Mouse (Mus musculus) midbrain, embryonic 16.5 days (tissue): ENCODE data around the gene 9430015G10Rik. TPM values are rescaled to one million over a fixed set of nuclear protein-coding genes. Genes with fewer than 3 reads are reported as not detected.

Experiments used
- polyA plus RNA-seq: library from polyadenylated mRNA; unstranded; fragments of >200 nt; fragmentation: Nextera tagmentation; extraction: Ambion mirVana; gene quantifications from 2 replicates; pipeline ENCODE4 v1.2.1, GENCODE M21; 2015

Gene 9430015G10Rik
- polyA plus RNA-seq, 1 experiment from 2014 or later, result 38.6 TPM

Other genes with a start within 250 kb of the 9430015G10Rik start
- gene Tas1r3, start 246.6 kb upstream of the 9430015G10Rik start, polyA plus RNA-seq, result 0.29 and 0.58 TPM in 2 replicates
- gene Cptp, start 240.5 kb upstream of the 9430015G10Rik start, polyA plus RNA-seq, result 25.1 and 28.1 TPM in 2 replicates
- 75.7 and 78.7 TPM in 2 replicates for gene Ints11, start 240.4 kb upstream of the 9430015G10Rik start, polyA plus RNA-seq
- gene Pusl1, start 218.2 kb upstream of the 9430015G10Rik start, polyA plus RNA-seq, result 56.3 and 63.9 TPM in 2 replicates
- gene Acap3, start 218.2 kb upstream of the 9430015G10Rik start, polyA plus RNA-seq, result 77.4 and 78.1 TPM in 2 replicates
- gene Ube2j2, start 166.2 kb upstream of the 9430015G10Rik start, polyA plus RNA-seq, result 109 and 110 TPM in 2 replicates
- 6.6 and 7.8 TPM in 2 replicates for gene C1qtnf12, start 147.7 kb upstream of the 9430015G10Rik start, polyA plus RNA-seq
- 37.8 and 41.0 TPM in 2 replicates for gene B3galt6, start 117.3 kb upstream of the 9430015G10Rik start, polyA plus RNA-seq
- 112 and 114 TPM in 2 replicates for gene Sdf4, start 117.1 kb upstream of the 9430015G10Rik start, polyA plus RNA-seq
- gene Tnfrsf4, start 96.1 kb upstream of the 9430015G10Rik start, polyA plus RNA-seq, result 0.91 TPM in 1 of 2 replicates, not detected in the other
- gene Tnfrsf18, start 83.8 kb upstream of the 9430015G10Rik start, polyA plus RNA-seq, result 2.0 and 2.4 TPM in 2 replicates
- not detected in 2 replicates for gene Ttll10, start 50.6 kb upstream of the 9430015G10Rik start, polyA plus RNA-seq
- 0.54 and 0.75 TPM in 2 replicates for gene Rnf223, start 20.5 kb downstream of the 9430015G10Rik start, polyA plus RNA-seq
- gene Agrn, start 87.5 kb downstream of the 9430015G10Rik start, polyA plus RNA-seq, result 126 and 129 TPM in 2 replicates
- 1.2 and 1.4 TPM in 2 replicates for gene Isg15, start 90.8 kb downstream of the 9430015G10Rik start, polyA plus RNA-seq
- gene AW011738, start 93.3 kb downstream of the 9430015G10Rik start, polyA plus RNA-seq, result 3.7 and 4.2 TPM in 2 replicates
- 2.0 and 2.7 TPM in 2 replicates for gene Perm1, start 105.9 kb downstream of the 9430015G10Rik start, polyA plus RNA-seq
- gene Plekhn1, start 124.9 kb downstream of the 9430015G10Rik start, polyA plus RNA-seq, result 26.8 and 26.9 TPM in 2 replicates
- gene Noc2l, start 126.0 kb downstream of the 9430015G10Rik start, polyA plus RNA-seq, result 48.6 and 50.9 TPM in 2 replicates
- 4.4 and 4.9 TPM in 2 replicates for gene Samd11, start 145.7 kb downstream of the 9430015G10Rik start, polyA plus RNA-seq
- gene Vmn2r-ps159, start 221.1 kb downstream of the 9430015G10Rik start, polyA plus RNA-seq, result not detected in 2 replicates